Mouse (Mus musculus): ENCODE data around the gene Neurl1a. TPM values are rescaled to one million over a fixed set of nuclear protein-coding genes. Genes with fewer than 3 reads are reported as not detected.

Gene Neurl1a
- total and polyA plus RNA-seq, 3 experiments, result 0.03 TPM; not detected in 2

GRCm38 (mm10) chr19:47302191-47302852 lies 123.7 kb downstream of the Neurl1a start:
- DNase-seq (ENCODE audit: low read depth, low spot score), result no peak
- H3K27ac ChIP-seq (ENCODE audit: control insufficient read depth, low read depth, low read length), result no peak overlapping the region
- H3K9me3 ChIP-seq (replicated peaks; ENCODE audit: insufficient read depth, low read length), result no peaks in the 10 kb centered on the region
- H3K36me3 ChIP-seq (ENCODE audit: control insufficient read depth in 1 of 2, insufficient read depth in 2 of 2, low read length in 2 of 2), result no peaks in the 10 kb centered on the region; a peak in 1 of 4 replicates
- no peaks in the 10 kb centered on the region for H3K79me2 ChIP-seq (ENCODE audit: control insufficient read depth, insufficient read depth, low read length, poor library complexity)
- TF ChIP-seq CHD2 (IDR thresholded peaks at IDR 0.05; ENCODE audit: low read length) (no peak), MAFK (IDR thresholded peaks at IDR 0.05; ENCODE audit: borderline replicate concordance, low read depth, low read length) (no peak), NRF1 (IDR thresholded peaks at IDR 0.05; ENCODE audit: insufficient read depth, low read depth, low read length, poor library complexity, severe bottlenecking) (no peak), ZNF384 (IDR thresholded peaks at IDR 0.05; ENCODE audit: low read depth, low read length) (no peak), TBP (IDR thresholded peaks at IDR 0.05; ENCODE audit: low read depth, low read length) (no peak)
- no peak overlapping the region for H3K4me3 ChIP-seq (ENCODE audit: control insufficient read depth in 1 of 2, insufficient read depth in 1 of 2, low read depth in 2 of 2, low read length in 2 of 2)
- no peaks in the 10 kb centered on the region for H3K4me1 ChIP-seq (ENCODE audit: control insufficient read depth in 1 of 2, insufficient read depth in 2 of 2, low read length in 2 of 2)
- no peaks in the 10 kb centered on the region for H3K27me3 ChIP-seq (ENCODE audit: control insufficient read depth in 1 of 2, insufficient read depth in 2 of 2, low read length in 2 of 2)
- no peak overlapping the region for H3K9ac ChIP-seq (ENCODE audit: control insufficient read depth, low read depth, low read length, poor library complexity, severe bottlenecking)

- H3K36me3 ChIP-seq (ENCODE audit: control insufficient read depth in 1 of 2, insufficient read depth in 2 of 2, low read length in 2 of 2), result no peaks in the 10 kb centered on the region; a peak in 1 of 4 replicates
- no peaks in the 10 kb centered on the region for H3K79me2 ChIP-seq (ENCODE audit: control insufficient read depth, insufficient read depth, low read length, poor library complexity)
- H3K9ac ChIP-seq (ENCODE audit: control insufficient read depth, low read depth, low read length, poor library complexity, severe bottlenecking), result no peak overlapping the region
- no peaks in the 10 kb centered on the region for H3K27me3 ChIP-seq (ENCODE audit: control insufficient read depth in 1 of 2, insufficient read depth in 2 of 2, low read length in 2 of 2)
- no peaks in the 10 kb centered on the region for H3K9me3 ChIP-seq (replicated peaks; ENCODE audit: insufficient read depth, low read length)
- no peak overlapping the region for H3K4me3 ChIP-seq (ENCODE audit: control insufficient read depth in 1 of 2, insufficient read depth in 1 of 2, low read depth in 2 of 2, low read length in 2 of 2)
- H3K27ac ChIP-seq (ENCODE audit: control insufficient read depth, low read depth, low read length), result no peak overlapping the region
- H3K4me1 ChIP-seq (ENCODE audit: control insufficient read depth in 1 of 2, insufficient read depth in 2 of 2, low read length in 2 of 2), result no peaks in the 10 kb centered on the region
- no peak for TF ChIP-seq USF1 (IDR thresholded peaks at IDR 0.05; ENCODE audit: low read depth, low read length)
- no peak for TF ChIP-seq ELF1 (IDR thresholded peaks at IDR 0.05; ENCODE audit: low read depth, low read length)
- TF ChIP-seq MYB (IDR thresholded peaks at IDR 0.05; ENCODE audit: low read depth, low read length), result no peak
- no peak for TF ChIP-seq MAX (IDR thresholded peaks at IDR 0.05; ENCODE audit: low read length)
- no peak for TF ChIP-seq ZC3H11A (IDR thresholded peaks at IDR 0.05; ENCODE audit: low read depth, low read length)
- DNase-seq (ENCODE audit: low read depth, low spot score), result no peak
Measured at GRCm38 (mm10) chr19:47303128-47303527, 124.5 kb downstream of the Neurl1a start.

GRCm38 (mm10) chr19:47304170-47304745 lies 125.6 kb downstream of the Neurl1a start:
- Histone ChIP-seq H3K4me1 (ENCODE audit: control insufficient read depth in 1 of 2, insufficient read depth in 2 of 2, low read length in 2 of 2) (no peaks in the 10 kb centered on the region), H3K36me3 (ENCODE audit: control insufficient read depth in 1 of 2, insufficient read depth in 2 of 2, low read length in 2 of 2) (no peaks in the 10 kb centered on the region; a peak in 1 of 4 replicates), H3K4me3 (ENCODE audit: control insufficient read depth in 1 of 2, insufficient read depth in 1 of 2, low read depth in 2 of 2, low read length in 2 of 2) (no peak overlapping the region), H3K9ac (ENCODE audit: control insufficient read depth, low read depth, low read length, poor library complexity, severe bottlenecking) (no peak overlapping the region), H3K27me3 (ENCODE audit: control insufficient read depth in 1 of 2, insufficient read depth in 2 of 2, low read length in 2 of 2) (no peaks in the 10 kb centered on the region), H3K79me2 (ENCODE audit: control insufficient read depth, insufficient read depth, low read length, poor library complexity) (no peaks in the 10 kb centered on the region), H3K27ac (ENCODE audit: control insufficient read depth, low read depth, low read length) (no peak overlapping the region), H3K9me3 (replicated peaks; ENCODE audit: insufficient read depth, low read length) (no peaks in the 10 kb centered on the region)
- no peak for DNase-seq (ENCODE audit: low read depth, low spot score)
- no peak for TF ChIP-seq GATA1 (IDR thresholded peaks at IDR 0.05; ENCODE audit: low read depth, low read length)
- TF ChIP-seq CHD2 (IDR thresholded peaks at IDR 0.05; ENCODE audit: low read length), result no peak
- TF ChIP-seq BHLHE40 (IDR thresholded peaks at IDR 0.05; ENCODE audit: borderline replicate concordance, low read depth, low read length), result no peak
- no peak for TF ChIP-seq TAL1 (IDR thresholded peaks at IDR 0.05; ENCODE audit: low read length)
- no peak for TF ChIP-seq MAFK (IDR thresholded peaks at IDR 0.05; ENCODE audit: borderline replicate concordance, low read depth, low read length)
- TF ChIP-seq TBP (IDR thresholded peaks at IDR 0.05; ENCODE audit: low read depth, low read length), result no peak
- no peak for TF ChIP-seq NELFE (IDR thresholded peaks at IDR 0.05; ENCODE audit: low read depth, low read length)
- no peak for TF ChIP-seq HCFC1 (IDR thresholded peaks at IDR 0.05; ENCODE audit: low read depth, low read length)
- no peak for TF ChIP-seq UBTF (IDR thresholded peaks at IDR 0.05; ENCODE audit: borderline replicate concordance, insufficient read depth, low read depth, low read length)
- TF ChIP-seq CTCF (IDR thresholded peaks at IDR 0.05 in 2 of 3, conservative IDR thresholded peaks at IDR 0.05 in 1 of 3; ENCODE audit: control insufficient read depth in 1 of 3, insufficient read depth in 1 of 3, low read depth in 2 of 3, low read length in 3 of 3, poor library complexity in 1 of 3, severe bottlenecking in 1 of 3), result no peak
- TF ChIP-seq JUND (IDR thresholded peaks at IDR 0.05; ENCODE audit: low read depth, low read length), result no peak
- TF ChIP-seq MYB (IDR thresholded peaks at IDR 0.05; ENCODE audit: low read depth, low read length), result no peak
- no peak for TF ChIP-seq POLR2AphosphoS5 (IDR thresholded peaks at IDR 0.05; ENCODE audit: borderline replicate concordance, low read depth, low read length)
- TF ChIP-seq EP300 (IDR thresholded peaks at IDR 0.05; ENCODE audit: low read depth in 1 of 2, low read length in 2 of 2), result no peak
- TF ChIP-seq MAX (IDR thresholded peaks at IDR 0.05; ENCODE audit: low read length), result no peak
- no peak for TF ChIP-seq MAZ (IDR thresholded peaks at IDR 0.05; ENCODE audit: low read depth, low read length)
- TF ChIP-seq POLR2AphosphoS2 (IDR thresholded peaks at IDR 0.05; ENCODE audit: low read length), result no peak
- no peak for TF ChIP-seq USF1 (IDR thresholded peaks at IDR 0.05; ENCODE audit: low read depth, low read length)
- TF ChIP-seq POLR2A (IDR thresholded peaks at IDR 0.05; ENCODE audit: control insufficient read depth in 1 of 2, insufficient read depth in 1 of 2, low read depth in 1 of 2, low read length in 2 of 2, poor library complexity in 1 of 2), result no peak
- TF ChIP-seq MEF2A (IDR thresholded peaks at IDR 0.05; ENCODE audit: extremely low read depth, insufficient replicate concordance, low read depth, low read length, poor library complexity, severe bottlenecking), result no peak

Measured in MEL (cell line).